ENCODE assay signal across 8 mouse cellular contexts in genomic region chr4:125066490-125067370, GRCm38 (mm10). TPM values are rescaled to one million over a fixed set of nuclear protein-coding genes. Genes with fewer than 3 reads are reported as not detected.
A peak's percentile ranks its signal among the peaks of the same experiment; 100 is the strongest.
DNase-seq lines count a peak whose midpoint lies in the region; ATAC-seq lines count a peak whose summit lies in the region.

TSS of gene Snip1 (plus strand) at chr4:125066672.

- ATAC-seq in erythroid progenitor cell, adult 5-6 weeks (replicated peaks; ENCODE audit: low FRiP score, poor library complexity, severe bottlenecking): peak; percentile 98
- peak; percentile 87 for ATAC-seq in heart, embryonic 14.5 days (ENCODE audit: insufficient number of reproducible peaks, insufficient read depth, low FRiP score, low read depth)
- ATAC-seq in liver, embryonic 13.5 days (ENCODE audit: low read depth): peak; percentile 95
- peak; percentile 95 for ATAC-seq in stomach, embryonic 16.5 days (ENCODE audit: insufficient read depth, low FRiP score)

- peak within 1 kb of the TSS; percentile 88 for H3K4me2 ChIP-seq in heart, embryonic 14.5 days (ENCODE audit: low read length)
- peak within 1 kb of the TSS; percentile 92 for H3K4me2 ChIP-seq in liver, embryonic 13.5 days
- H3K4me2 ChIP-seq in stomach, embryonic 16.5 days (ENCODE audit: low read depth, low read length): peak within 1 kb of the TSS; percentile 93

- under 1% methylated on average over 77 of the region's 78 CpGs for WGBS in heart, embryonic 14.5 days
- WGBS in liver, embryonic 13.5 days (ENCODE audit: insufficient replicate concordance): under 1% methylated on average over 78 of the region's 78 CpGs
- WGBS in stomach, embryonic 16.5 days: under 1% methylated on average over 78 of the region's 78 CpGs

- H3K9me3 ChIP-seq in heart, embryonic 14.5 days (ENCODE audit: control insufficient read depth, low read length): no peaks in the 10 kb centered on the region
- H3K9me3 ChIP-seq in liver, embryonic 13.5 days (replicated peaks): no peaks in the 10 kb centered on the region
- H3K9me3 ChIP-seq in stomach, embryonic 16.5 days (replicated peaks; ENCODE audit: control insufficient read depth, low read length): no peaks in the 10 kb centered on the region

- H3K27ac ChIP-seq in heart, embryonic 14.5 days (replicated peaks in 1 of 2; ENCODE audit: control insufficient read depth in 1 of 2, insufficient read depth in 1 of 2, low read depth in 2 of 2, low read length in 2 of 2): peak within 1 kb of the TSS in 1 of 2 experiments; percentile 43; a peak in 2 of 4 replicates
- H3K27ac ChIP-seq in liver, embryonic 13.5 days: peak within 1 kb of the TSS; percentile 66
- peak within 1 kb of the TSS; percentile 62 for H3K27ac ChIP-seq in stomach, embryonic 16.5 days (ENCODE audit: low read length)

- no peaks in the 10 kb centered on the region; the same call in 1 of the 2 replicates for H3K27me3 ChIP-seq in heart, embryonic 14.5 days (ENCODE audit: control insufficient read depth, insufficient read depth, low read length)
- peaks cover 13% of the 10 kb centered on the region for H3K27me3 ChIP-seq in liver, embryonic 13.5 days
- no peaks in the 10 kb centered on the region for H3K27me3 ChIP-seq in stomach, embryonic 16.5 days (ENCODE audit: control insufficient read depth, insufficient read depth, low read length)

- H3K9ac ChIP-seq in heart, embryonic 14.5 days (ENCODE audit: low read length): peak within 1 kb of the TSS; percentile 88
- peak within 1 kb of the TSS; percentile 93 for H3K9ac ChIP-seq in liver, embryonic 13.5 days
- peak within 1 kb of the TSS; percentile 90 for H3K9ac ChIP-seq in stomach, embryonic 16.5 days (ENCODE audit: low read length)

- H3K4me1 ChIP-seq in heart, embryonic 14.5 days (ENCODE audit: control insufficient read depth in 2 of 2, insufficient read depth in 2 of 2, low read length in 2 of 2): peaks cover 5 to 17% of the 10 kb centered on the region in 2 experiments
- H3K4me1 ChIP-seq in liver, embryonic 13.5 days (replicated peaks): peaks cover 26% of the 10 kb centered on the region
- peaks cover 9% of the 10 kb centered on the region for H3K4me1 ChIP-seq in stomach, embryonic 16.5 days (ENCODE audit: control insufficient read depth, insufficient read depth, low read length)

- peak; percentile 92 for DNase-seq in CD4-positive helper T cell, adult 2 months (ENCODE audit: low read depth, low spot score)
- peak; percentile 79 for DNase-seq in brain, embryonic 18.5 days (ENCODE audit: low read depth, low spot score)
- peak; percentile 96 for DNase-seq in kidney, postnatal 14 days
- DNase-seq in liver, embryonic 13.5 days: peak; percentile 89
- DNase-seq in neural tube, embryonic 10.5 days (ENCODE audit: extremely low spot score, low spot score): peak; percentile 97

- H3K4me3 ChIP-seq in heart, embryonic 14.5 days (ENCODE audit: control insufficient read depth in 1 of 2, insufficient read depth in 1 of 2, low read depth in 1 of 2, low read length in 2 of 2): peak within 1 kb of the TSS; percentile 79 to 84
- H3K4me3 ChIP-seq in liver, embryonic 13.5 days (replicated peaks): peak within 1 kb of the TSS; percentile 93
- H3K4me3 ChIP-seq in stomach, embryonic 16.5 days (replicated peaks; ENCODE audit: low read length): peak within 1 kb of the TSS; percentile 95

- H3K36me3 ChIP-seq in heart, embryonic 14.5 days (ENCODE audit: control insufficient read depth, insufficient read depth, low read length): peaks cover 39% of the 10 kb centered on the region
- H3K36me3 ChIP-seq in liver, embryonic 13.5 days: peaks cover 40% of the 10 kb centered on the region
- H3K36me3 ChIP-seq in stomach, embryonic 16.5 days (ENCODE audit: control insufficient read depth, insufficient read depth, low read length): peaks cover 13% of the 10 kb centered on the region

RNA-seq across cellular contexts. Expression of gene Snip1, which starts in this region (rescaled TPM):
- total RNA-seq in erythroid progenitor cell, adult 5-6 weeks (2015; ENCODE audit: low replicate concordance): 14.8 and 36.5 TPM in 2 replicates
- total RNA-seq in erythroid progenitor cell, adult 5-6 weeks (2017; ENCODE audit: low replicate concordance): 19.6 and 21.6 TPM in 2 replicates
- polyA plus RNA-seq in heart, embryonic 14.5 days (2014; fragmentation: Nextera tagmentation; extraction: Ambion mirVana): 19.3 and 21.2 TPM in 2 replicates
- polyA plus RNA-seq in liver, embryonic 13.5 days (2015; fragmentation: Nextera tagmentation; extraction: Ambion mirVana): 16.1 and 19.6 TPM in 2 replicates
- polyA plus RNA-seq in stomach, embryonic 16.5 days (2015; fragmentation: Nextera tagmentation; extraction: Ambion mirVana): 17.2 and 20.5 TPM in 2 replicates
